Mouse (Mus musculus): Measurements from ENCODE around the gene Stx5a. TPM values are rescaled to one million over a fixed set of nuclear protein-coding genes. Genes with fewer than 3 reads are reported as not detected.
A peak's percentile ranks its signal among the peaks of the same experiment; 100 is the strongest.
"Not testable (repeated sequence)": the region's sequence is repeated elsewhere in the genome, so short reads cannot be mapped to it uniquely, and the experiment has no call there.

Stx5a gene
- polyA plus RNA-seq, 1 experiment from 2014 or later, result 83.4 TPM

DNA sequence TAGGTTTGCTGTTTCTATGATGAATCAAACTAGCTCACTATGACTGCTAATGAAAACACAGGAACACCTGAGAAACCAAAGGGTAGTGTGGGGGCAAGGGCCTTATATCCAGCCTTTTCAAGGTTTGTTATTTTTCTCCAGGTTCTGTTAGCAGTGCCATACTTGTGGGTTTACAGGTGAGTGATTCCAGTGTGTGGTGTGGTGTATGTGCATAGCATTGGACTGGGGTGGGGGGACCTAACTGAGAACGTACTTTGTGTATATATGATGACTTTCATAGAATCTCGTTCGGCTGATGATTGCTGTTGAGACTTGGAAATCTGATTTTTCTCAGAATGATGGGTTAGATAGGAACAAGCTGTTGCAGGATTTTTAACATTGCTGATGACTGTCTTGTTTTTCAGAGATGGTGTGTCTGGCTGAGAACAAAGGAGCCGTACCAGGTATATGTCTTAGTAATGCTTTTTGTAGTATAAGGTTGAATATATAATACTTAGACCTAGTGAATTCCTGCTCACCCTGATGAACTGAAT, 16.1 kb upstream of the Stx5a start:
- 0 out of 2 replicates have a peak overlapping the region, but pooled peaks have one; percentile 88 for H3K9ac ChIP-seq (ENCODE audit: low read depth, low read length)
- H3K27me3 ChIP-seq (replicated peaks; ENCODE audit: control insufficient read depth, insufficient read depth, low read length), result no peaks in the 10 kb centered on the region
- 30% methylated on average over 4 of the region's 4 CpGs for WGBS
- no peaks in the 10 kb centered on the region for H3K9me3 ChIP-seq (ENCODE audit: control insufficient read depth)
- H3K27ac ChIP-seq (ENCODE audit: low read depth, low read length), result no peak overlapping the region
- H3K36me3 ChIP-seq (ENCODE audit: control insufficient read depth, insufficient read depth), result peaks cover 26% of the 10 kb centered on the region
- peak overlapping the region; percentile 71; the same call in 1 of the 2 replicates for H3K4me3 ChIP-seq (ENCODE audit: low read depth, low read length)
- no peaks in the 10 kb centered on the region for H3K4me1 ChIP-seq (replicated peaks; ENCODE audit: control insufficient read depth, insufficient read depth, low read length)
- ATAC-seq, result no peak
- H3K4me2 ChIP-seq (replicated peaks; ENCODE audit: low read depth), result peak overlapping the region; percentile 69
- TF ChIP-seq CTCF (IDR thresholded peaks at IDR 0.05; ENCODE audit: low read depth), result no peak

DNA sequence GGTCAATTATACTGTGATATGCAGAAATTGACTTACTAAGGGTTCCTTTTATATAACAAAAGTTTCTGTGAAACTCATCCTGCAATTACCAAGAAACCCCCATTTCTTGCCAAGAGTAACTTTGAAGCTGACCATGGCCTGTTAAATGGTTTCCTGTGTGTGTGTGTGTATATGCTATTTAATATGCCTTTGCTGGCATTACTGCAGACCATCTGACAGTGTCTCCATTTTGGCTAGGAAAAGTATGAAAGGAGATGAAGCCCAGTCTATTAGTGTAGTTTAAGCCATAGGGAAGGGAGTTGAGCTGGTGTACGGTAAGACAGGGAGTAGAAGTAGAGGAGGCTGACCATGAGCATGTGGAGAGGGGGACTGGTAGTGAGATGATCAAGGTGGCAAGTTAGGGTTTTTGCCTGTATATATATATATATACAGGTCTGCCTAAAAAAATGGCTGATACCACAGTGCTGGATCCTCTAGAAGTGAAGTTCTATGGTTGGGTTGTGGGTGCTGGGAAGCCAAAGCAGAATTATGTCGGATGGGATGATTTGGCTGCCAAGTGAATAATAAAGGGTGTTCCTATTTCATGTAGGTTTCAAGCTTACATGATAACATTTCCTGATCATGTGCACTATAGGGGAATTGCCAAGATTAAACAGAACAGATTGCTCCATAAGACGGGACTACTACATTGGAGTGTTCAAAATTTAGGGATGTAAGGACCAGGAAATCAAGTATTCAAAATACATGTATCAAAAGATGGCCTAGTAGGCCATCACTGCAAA, 14.4 kb upstream of the Stx5a start:
- Histone ChIP-seq H3K36me3 (ENCODE audit: control insufficient read depth, insufficient read depth) (peaks cover 26% of the 10 kb centered on the region), H3K27ac (ENCODE audit: low read depth, low read length) (no peak overlapping the region), H3K9ac (ENCODE audit: low read depth, low read length) (no peak overlapping the region), H3K4me1 (replicated peaks; ENCODE audit: control insufficient read depth, insufficient read depth, low read length) (no peaks in the 10 kb centered on the region), H3K4me3 (ENCODE audit: low read depth, low read length) (no peak overlapping the region), H3K9me3 (ENCODE audit: control insufficient read depth) (no peaks in the 10 kb centered on the region), H3K27me3 (replicated peaks; ENCODE audit: control insufficient read depth, insufficient read depth, low read length) (no peaks in the 10 kb centered on the region), H3K4me2 (replicated peaks; ENCODE audit: low read depth) (no peak overlapping the region)
- 30% methylated on average over 3 of the region's 3 CpGs for WGBS
- no peak for ATAC-seq
- no peak for TF ChIP-seq CTCF (IDR thresholded peaks at IDR 0.05; ENCODE audit: low read depth)

DNA sequence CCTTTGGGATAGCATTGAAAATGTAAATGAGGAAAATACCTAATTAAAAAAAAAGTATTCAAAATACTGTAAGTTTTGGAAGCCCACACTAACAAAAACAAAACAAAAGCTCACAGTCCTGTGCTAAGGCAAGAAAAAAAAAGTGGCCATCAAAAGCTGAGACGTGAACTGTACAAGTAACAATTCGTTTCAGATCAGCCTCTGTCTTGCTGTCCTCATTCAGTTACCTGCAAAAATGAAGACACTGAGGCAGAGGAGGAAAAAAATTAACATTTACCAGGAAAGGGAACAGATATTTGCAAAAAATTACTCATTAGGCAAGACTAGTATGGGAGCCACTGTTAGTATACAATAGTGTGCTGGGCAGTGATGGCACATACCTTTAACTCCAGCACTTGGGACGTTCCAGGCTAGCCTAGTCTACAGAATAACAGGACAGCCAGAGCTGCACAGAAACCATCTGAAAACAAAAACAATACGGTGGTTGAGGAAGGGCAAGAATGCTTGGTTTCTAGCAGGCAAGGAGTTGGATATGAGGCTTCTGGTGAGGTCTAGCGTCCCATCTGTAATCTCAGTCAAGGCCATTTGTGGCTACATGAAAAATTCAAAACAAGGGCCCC, 13.6 kb upstream of the Stx5a start:
- Histone ChIP-seq H3K4me1 (replicated peaks; ENCODE audit: control insufficient read depth, insufficient read depth, low read length) (no peaks in the 10 kb centered on the region), H3K4me2 (replicated peaks; ENCODE audit: low read depth) (no peak overlapping the region), H3K4me3 (ENCODE audit: low read depth, low read length) (no peak overlapping the region), H3K27me3 (replicated peaks; ENCODE audit: control insufficient read depth, insufficient read depth, low read length) (no peaks in the 10 kb centered on the region), H3K9me3 (ENCODE audit: control insufficient read depth) (no peaks in the 10 kb centered on the region), H3K36me3 (ENCODE audit: control insufficient read depth, insufficient read depth) (peaks cover 26% of the 10 kb centered on the region), H3K9ac (ENCODE audit: low read depth, low read length) (no peak overlapping the region), H3K27ac (ENCODE audit: low read depth, low read length) (no peak overlapping the region)
- ATAC-seq, result no peak
- no peak for TF ChIP-seq CTCF (IDR thresholded peaks at IDR 0.05; ENCODE audit: low read depth)
- 22% methylated on average over 5 of the region's 5 CpGs for WGBS

DNA sequence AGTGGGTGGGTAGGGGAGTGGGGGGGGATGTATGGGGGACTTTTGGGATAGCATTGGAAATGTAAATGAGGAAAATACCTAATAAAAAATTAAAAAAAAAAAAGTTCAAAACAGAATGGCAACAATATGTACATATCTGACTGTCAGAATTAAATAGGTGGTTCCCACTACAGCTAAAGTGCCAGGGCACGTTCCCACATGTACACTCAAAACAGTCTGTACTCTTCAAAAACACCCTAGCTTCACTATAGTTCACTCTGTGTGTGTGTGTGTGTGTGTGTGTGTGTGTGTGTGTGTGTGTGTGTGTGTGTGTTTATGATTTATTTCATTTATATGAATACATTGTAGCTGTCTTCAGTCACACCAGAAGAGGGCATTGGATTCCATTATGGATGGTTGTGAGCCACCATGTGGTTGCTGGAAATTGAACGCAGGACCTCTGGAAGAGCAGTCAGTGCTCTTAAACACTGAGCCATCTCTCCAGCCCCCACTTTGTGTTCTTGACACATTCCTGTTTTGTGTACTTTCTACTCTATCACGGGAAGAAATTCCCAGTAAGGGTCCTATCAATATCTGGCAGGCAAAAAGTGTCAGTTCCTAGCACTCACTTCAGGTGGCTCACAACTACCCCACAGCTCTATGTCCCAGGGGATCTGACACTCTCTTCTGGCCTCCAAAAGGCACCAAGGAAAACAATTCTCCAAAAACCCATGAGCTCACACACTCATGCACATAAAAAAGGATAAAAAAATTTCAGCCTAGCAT, 12.7 kb upstream of the Stx5a start:
- H3K4me1 ChIP-seq (replicated peaks; ENCODE audit: control insufficient read depth, insufficient read depth, low read length); H3K27ac ChIP-seq (ENCODE audit: low read depth, low read length); H3K4me3 ChIP-seq (ENCODE audit: low read depth, low read length); H3K4me2 ChIP-seq (replicated peaks; ENCODE audit: low read depth); H3K9me3 ChIP-seq (ENCODE audit: control insufficient read depth); ATAC-seq; H3K27me3 ChIP-seq (replicated peaks; ENCODE audit: control insufficient read depth, insufficient read depth, low read length); H3K9ac ChIP-seq (ENCODE audit: low read depth, low read length): not testable (repeated sequence)
- 46% methylated on average over 3 of the region's 3 CpGs for WGBS
- H3K36me3 ChIP-seq (ENCODE audit: control insufficient read depth, insufficient read depth), result peaks cover 26% of the 10 kb centered on the region

DNA sequence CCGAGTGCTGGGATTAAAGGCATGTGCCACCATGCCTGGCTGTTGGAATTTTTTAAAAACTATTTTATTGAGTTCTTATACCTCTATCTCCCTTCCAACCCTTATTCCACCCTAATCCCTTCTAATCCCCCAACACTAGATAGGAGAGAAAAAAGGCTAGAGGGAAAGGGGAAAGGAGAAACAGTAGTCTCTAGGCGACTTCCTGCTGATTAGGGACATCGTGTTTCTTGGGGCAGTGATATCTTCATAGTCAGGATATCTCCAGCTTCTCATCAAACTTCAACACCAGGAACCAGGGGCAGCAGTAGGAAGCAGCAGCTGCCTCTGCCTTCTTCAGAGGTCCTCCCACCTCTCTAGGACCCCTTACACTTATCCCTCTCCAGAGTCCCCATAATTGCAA, 6.9 kb upstream of the Stx5a start:
- Histone ChIP-seq H3K36me3 (ENCODE audit: control insufficient read depth, insufficient read depth) (peaks cover 14% of the 10 kb centered on the region), H3K27me3 (replicated peaks; ENCODE audit: control insufficient read depth, insufficient read depth, low read length) (no peaks in the 10 kb centered on the region), H3K27ac (ENCODE audit: low read depth, low read length) (no peak overlapping the region), H3K4me3 (ENCODE audit: low read depth, low read length) (no peak overlapping the region), H3K4me1 (replicated peaks; ENCODE audit: control insufficient read depth, insufficient read depth, low read length) (no peaks in the 10 kb centered on the region), H3K9me3 (ENCODE audit: control insufficient read depth) (no peaks in the 10 kb centered on the region), H3K4me2 (replicated peaks; ENCODE audit: low read depth) (no peak overlapping the region), H3K9ac (ENCODE audit: low read depth, low read length) (no peak overlapping the region)
- 59% methylated on average over 3 of the region's 3 CpGs for WGBS
- TF ChIP-seq CTCF (IDR thresholded peaks at IDR 0.05; ENCODE audit: low read depth), result no peak
- no peak for ATAC-seq

Measured in intestine, postnatal 0 days (tissue).